8 mouse cellular contexts compared by ENCODE assay signal in genomic region chrX:102159778-102160177, GRCm38 (mm10). TPM values are rescaled to one million over a fixed set of nuclear protein-coding genes. Genes with fewer than 3 reads are reported as not detected.
DNase-seq lines count a peak whose midpoint lies in the region; ATAC-seq lines count a peak whose summit lies in the region.

No protein-coding gene starts in this region.

- no peak overlapping the region for H3K4me3 ChIP-seq in heart, embryonic 12.5 days

- no peak for ATAC-seq in heart, embryonic 12.5 days (ENCODE audit: insufficient number of reproducible peaks, low FRiP score)
- no peak for ATAC-seq in granulocyte monocyte progenitor cell, adult 5-6 weeks (replicated peaks; ENCODE audit: poor library complexity, severe bottlenecking)
- no peak for ATAC-seq in megakaryocyte progenitor cell, adult 5-6 weeks (replicated peaks; ENCODE audit: poor library complexity)

- no peak overlapping the region for H3K27ac ChIP-seq in heart, embryonic 12.5 days (ENCODE audit: poor library complexity, severe bottlenecking)

- no peaks in the 10 kb centered on the region for H3K27me3 ChIP-seq in heart, embryonic 12.5 days (replicated peaks)

- 62% methylated on average over 2 of the region's 2 CpGs for WGBS in heart, embryonic 12.5 days

- intact Hi-C loops in heart, postnatal 10 days (cut with DNase I) = loop anchor here (2.0 kb wide), 1 partner anchor 321 kb away; no protein-coding TSS in a partner anchor

- no peaks in the 10 kb centered on the region for H3K9me3 ChIP-seq in heart, embryonic 12.5 days (replicated peaks)

- H3K36me3 ChIP-seq in heart, embryonic 12.5 days = no peaks in the 10 kb centered on the region

- no peak overlapping the region for H3K9ac ChIP-seq in heart, embryonic 12.5 days

- H3K4me1 ChIP-seq in heart, embryonic 12.5 days (replicated peaks) = no peaks in the 10 kb centered on the region

- no peak overlapping the region for H3K4me2 ChIP-seq in heart, embryonic 12.5 days

- peak; percentile 26 to 27 for DNase-seq in heart, postnatal 10 days
- peak; percentile 20 for DNase-seq in urinary bladder, postnatal 14 days (ENCODE audit: low spot score)
- no peak for DNase-seq in urinary bladder, adult 18-20 months (ENCODE audit: low spot score in 2 of 2)
- peak; percentile 34 for DNase-seq in embryo, embryonic 9.5 days (ENCODE audit: extremely low spot score)
- DNase-seq in lung, postnatal 36 days = peak; percentile 64

RNA-seq across cellular contexts. Expression of gene Ercc6l, which starts 2.9 kb away (rescaled TPM):
- 1 to 10 TPM; 2.4 to 2.5 TPM for total RNA-seq in heart, postnatal 10 days (2021)
- polyA plus RNA-seq in heart, embryonic 12.5 days (2016; fragmentation: Nextera tagmentation; extraction: Ambion mirVana) = 10.9 TPM in 2 replicates
- 22.2 and 22.5 TPM in 2 replicates for total RNA-seq in granulocyte monocyte progenitor cell, adult 5-6 weeks (2014; fragmentation: Nextera tagmentation)
- 26.6 and 31.8 TPM in 2 replicates for total RNA-seq in granulocyte monocyte progenitor cell, adult 5-6 weeks (2017)
- total RNA-seq in megakaryocyte progenitor cell, adult 5-6 weeks (2015) = 22.3 and 29.5 TPM in 2 replicates
- 28.6 and 32.1 TPM in 2 replicates for total RNA-seq in megakaryocyte progenitor cell, adult 5-6 weeks (2017)

RNA-seq across cellular contexts. Expression of gene Rps4x, which starts 29.4 kb away (rescaled TPM):
- 1,000 to 10,000 TPM; 1,009 to 1,019 TPM for total RNA-seq in heart, postnatal 10 days (2021)
- 446 and 451 TPM in 2 replicates for polyA plus RNA-seq in heart, embryonic 12.5 days (2016; fragmentation: Nextera tagmentation; extraction: Ambion mirVana)
- total RNA-seq in granulocyte monocyte progenitor cell, adult 5-6 weeks (2014; fragmentation: Nextera tagmentation) = 4,285 and 4,418 TPM in 2 replicates
- total RNA-seq in granulocyte monocyte progenitor cell, adult 5-6 weeks (2017) = 2,798 and 2,878 TPM in 2 replicates
- total RNA-seq in megakaryocyte progenitor cell, adult 5-6 weeks (2015) = 4,640 and 4,664 TPM in 2 replicates
- total RNA-seq in megakaryocyte progenitor cell, adult 5-6 weeks (2017) = 2,298 and 2,758 TPM in 2 replicates

RNA-seq across cellular contexts. Expression of gene Pin4, which starts 40.5 kb away (rescaled TPM):
- total RNA-seq in heart, postnatal 10 days (2021) = 10 to 100 TPM; 18.8 to 33.1 TPM
- polyA plus RNA-seq in heart, embryonic 12.5 days (2016; fragmentation: Nextera tagmentation; extraction: Ambion mirVana) = 40.8 and 44.9 TPM in 2 replicates
- 65.5 and 77.0 TPM in 2 replicates for total RNA-seq in granulocyte monocyte progenitor cell, adult 5-6 weeks (2014; fragmentation: Nextera tagmentation)
- 83.2 and 99.1 TPM in 2 replicates for total RNA-seq in granulocyte monocyte progenitor cell, adult 5-6 weeks (2017)
- 54.6 and 65.3 TPM in 2 replicates for total RNA-seq in megakaryocyte progenitor cell, adult 5-6 weeks (2015)
- 102 and 124 TPM in 2 replicates for total RNA-seq in megakaryocyte progenitor cell, adult 5-6 weeks (2017)

Comparison
In these comparisons a context has a peak if more than half of its experiments do, and no peak if none do; other contexts are left out.
1. DNase-seq: peak in heart, postnatal 10 days (2 of 2), urinary bladder, postnatal 14 days (single experiment), embryo, embryonic 9.5 days (single experiment) and lung, postnatal 36 days (single experiment); none in urinary bladder, adult 18-20 months (0 of 2).
2. RNA of gene Ercc6l, which starts 2.9 kb away (total RNA-seq): 22.3 to 32.1 TPM in megakaryocyte progenitor cell, adult 5-6 weeks and 22.2 to 31.8 TPM in granulocyte monocyte progenitor cell, adult 5-6 weeks; 2.4 to 2.5 TPM in heart, postnatal 10 days; every median in the first group is over 4 times any median in the second.